Mouse (Mus musculus) spleen, adult 2 months (tissue): Measurements from ENCODE around the gene Armh1. TPM values are rescaled to one million over a fixed set of nuclear protein-coding genes. Genes with fewer than 3 reads are reported as not detected.

ENCODE experiments used
- DNase-seq, 2 experiments: peaks; one replicate each; pipeline versions ENCODE4 v3.0.0 to v3.0.0-alpha.2; 2012 to 2021; ENCODE audit warnings: low spot score in 2 of 2, low read depth in 1 of 2
- H3K27ac ChIP-seq: fragments of 200-500 bp; 2 replicates; pipeline ENCODE4 v1.5.1; 2012; ENCODE audit warnings: low read length, inconsistent platforms; ENCODE audit not compliant: insufficient read depth
- H3K27me3 ChIP-seq: fragments of 200-500 bp; 2 replicates; pipeline ENCODE4 v1.6.1; 2012; ENCODE audit warnings: mild to moderate bottlenecking, moderate library complexity, low read length, inconsistent platforms; ENCODE audit not compliant: control insufficient read depth, insufficient read depth
- H3K36me3 ChIP-seq: fragments of 200-500 bp; 2 replicates; pipeline ENCODE4 v1.6.1; 2012; ENCODE audit warnings: mild to moderate bottlenecking, low read length, inconsistent platforms; ENCODE audit not compliant: control insufficient read depth, insufficient read depth
- H3K4me1 ChIP-seq: fragments of 200-500 bp; 2 replicates; pipeline ENCODE4 v1.6.1; 2011; ENCODE audit warnings: inconsistent platforms; ENCODE audit not compliant: control insufficient read depth, insufficient read depth, insufficient read length
- H3K4me3 ChIP-seq: fragments of 200-500 bp; 2 replicates; pipeline ENCODE4 v1.5.1; 2011; ENCODE audit warnings: mild to moderate bottlenecking, inconsistent platforms; ENCODE audit not compliant: insufficient read depth, insufficient read length; ENCODE audit errors: extremely low read depth
- CTCF ChIP-seq: fragments of 200-500 bp; IDR thresholded peaks from 2 replicates; pipeline ENCODE4 v1.5.1; 2011; ENCODE audit warnings: mild to moderate bottlenecking, inconsistent platforms; ENCODE audit not compliant: insufficient read depth, insufficient read length, insufficient replicate concordance; ENCODE audit errors: extremely low read depth
- POLR2A ChIP-seq: fragments of 200-500 bp; IDR thresholded peaks from 2 replicates; pipeline ENCODE4 v1.6.1; 2011; ENCODE audit warnings: low read depth, low read length, inconsistent platforms
- WGBS: fragments of 180-500 bp; shearing (Covaris S2); methylation state at CpG from one replicate; pipeline ENCODE4 v1.1.7; 2018; 5-methylcytosine and 5-hydroxymethylcytosine counted together
- polyA plus RNA-seq: library from polyadenylated mRNA; depleted of rRNA; stranded (reverse); fragments of >200 nt; gene quantifications from 2 replicates; pipeline ENCODE4 v1.2.3, GENCODE M21; 2012

The Armh1 gene
- polyA plus RNA-seq, 1 experiment: 0.05 TPM

GRCm38 (mm10) chr4:117235822-117236221 is 16.1 kb downstream of the Armh1 start:
- no peaks in the 10 kb centered on the region for H3K4me1 ChIP-seq
- no peaks in the 10 kb centered on the region for H3K36me3 ChIP-seq
- DNase-seq: no peak
- H3K27me3 ChIP-seq: no peaks in the 10 kb centered on the region
- no peak overlapping the region for H3K4me3 ChIP-seq
- TF ChIP-seq CTCF: no peak
- TF ChIP-seq POLR2A: no peak
- WGBS: 78% methylated on average over 4 of the region's 4 CpGs
- no peak overlapping the region for H3K27ac ChIP-seq

GRCm38 (mm10) chr4:117234166-117234741 is 17.7 kb downstream of the Armh1 start:
- DNase-seq: no peak
- no peaks in the 10 kb centered on the region for H3K36me3 ChIP-seq
- WGBS: 79% methylated on average over 7 of the region's 7 CpGs
- H3K4me3 ChIP-seq: no peak overlapping the region
- H3K27ac ChIP-seq: no peak overlapping the region
- H3K4me1 ChIP-seq: no peaks in the 10 kb centered on the region
- no peaks in the 10 kb centered on the region for H3K27me3 ChIP-seq
- TF ChIP-seq POLR2A (no peak), CTCF (no peak)

- Histone ChIP-seq H3K27ac (no peak overlapping the region), H3K4me1 (no peaks in the 10 kb centered on the region), H3K36me3 (no peaks in the 10 kb centered on the region), H3K4me3 (no peak overlapping the region), H3K27me3 (no peaks in the 10 kb centered on the region)
- 80% methylated on average over 2 of the region's 2 CpGs for WGBS
- TF ChIP-seq CTCF: no peak
- TF ChIP-seq POLR2A: no peak
- DNase-seq: no peak
Observed at GRCm38 (mm10) chr4:117231208-117231607, 20.7 kb downstream of the Armh1 start.

GRCm38 (mm10) chr4:117230331-117230730 is 21.6 kb downstream of the Armh1 start:
- Histone ChIP-seq H3K27me3 (no peaks in the 10 kb centered on the region), H3K4me1 (no peaks in the 10 kb centered on the region), H3K4me3 (no peak overlapping the region), H3K36me3 (no peaks in the 10 kb centered on the region), H3K27ac (no peak overlapping the region)
- 67% methylated on average over 10 of the region's 10 CpGs for WGBS
- no peak for TF ChIP-seq POLR2A
- no peak for DNase-seq

GRCm38 (mm10) chr4:117229590-117229989 is 22.3 kb downstream of the Armh1 start:
- Histone ChIP-seq H3K4me1 (no peaks in the 10 kb centered on the region), H3K36me3 (no peaks in the 10 kb centered on the region), H3K27ac (no peak overlapping the region), H3K27me3 (no peaks in the 10 kb centered on the region), H3K4me3 (no peak overlapping the region)
- no peak for TF ChIP-seq CTCF
- TF ChIP-seq POLR2A: no peak
- no peak for DNase-seq
- 86% methylated on average over 15 of the region's 15 CpGs for WGBS

GRCm38 (mm10) chr4:117225250-117225649 is 26.7 kb downstream of the Armh1 start:
- no peak for TF ChIP-seq CTCF
- TF ChIP-seq POLR2A: no peak

GRCm38 (mm10) chr4:117224122-117224521 is 27.8 kb downstream of the Armh1 start:
- WGBS: 91% methylated on average over 8 of the region's 8 CpGs
- Histone ChIP-seq H3K4me3 (no peak overlapping the region), H3K36me3 (no peaks in the 10 kb centered on the region), H3K4me1 (peaks cover 2% of the 10 kb centered on the region; the same call in 1 of the 2 replicates), H3K27me3 (no peaks in the 10 kb centered on the region), H3K27ac (no peak overlapping the region)
- no peak for DNase-seq
- TF ChIP-seq POLR2A: no peak
- no peak for TF ChIP-seq CTCF

More at GRCm38 (mm10) chr4:117225250-117225649, 26.7 kb downstream of the Armh1 start:
- DNase-seq: no peak
- Histone ChIP-seq H3K27me3 (no peaks in the 10 kb centered on the region), H3K27ac (no peak overlapping the region), H3K36me3 (no peaks in the 10 kb centered on the region), H3K4me1 (peaks cover 2% of the 10 kb centered on the region; the same call in 1 of the 2 replicates), H3K4me3 (no peak overlapping the region)
